Mouse (Mus musculus) mouse trophoblast stem cell (cell line): ENCODE measurements around the gene Adgrv1.

Experiments
- in situ Hi-C, 2 experiments: fragments of 300-500 bp; cut with MseI, MboI; formaldehyde crosslinking; loops; 2 replicates in 1 of 2; 3 replicates in 1 of 2; pipeline ENCODE4 v1.15.1; 2025

The Adgrv1 gene

GRCm38 (mm10) chr13:81090051-81090836 lies 542.7 kb downstream of the Adgrv1 start:
- in situ Hi-C loops, result no loop called here

GRCm38 (mm10) chr13:81086969-81087682 lies 545.8 kb downstream of the Adgrv1 start:
- in situ Hi-C loops, result no loop called here

DNA sequence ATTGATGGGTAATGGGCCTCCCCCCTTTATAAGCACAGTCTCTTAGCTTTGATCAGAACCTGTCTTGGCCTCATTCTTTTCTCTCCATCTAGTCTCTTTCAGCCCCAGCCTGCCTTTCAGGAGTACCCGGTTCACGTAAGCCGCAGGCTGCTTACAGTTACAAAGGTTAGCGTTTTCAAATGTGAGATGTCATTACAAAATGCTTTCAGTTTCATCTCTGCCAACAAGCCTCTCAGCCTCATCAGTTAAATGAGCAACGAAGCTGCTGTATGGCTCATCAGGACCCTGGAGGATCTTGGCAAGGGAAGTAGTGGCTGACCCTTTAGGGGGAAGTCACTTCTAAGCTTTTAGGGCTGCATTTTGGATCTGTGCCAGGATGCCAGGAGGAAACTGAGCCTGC lies 560.7 kb downstream of the Adgrv1 start:
- in situ Hi-C loops, result no loop called here

GRCm38 (mm10) chr13:81051448-81051847 lies 581.5 kb downstream of the Adgrv1 start:
- in situ Hi-C loops, result no loop called here

DNA sequence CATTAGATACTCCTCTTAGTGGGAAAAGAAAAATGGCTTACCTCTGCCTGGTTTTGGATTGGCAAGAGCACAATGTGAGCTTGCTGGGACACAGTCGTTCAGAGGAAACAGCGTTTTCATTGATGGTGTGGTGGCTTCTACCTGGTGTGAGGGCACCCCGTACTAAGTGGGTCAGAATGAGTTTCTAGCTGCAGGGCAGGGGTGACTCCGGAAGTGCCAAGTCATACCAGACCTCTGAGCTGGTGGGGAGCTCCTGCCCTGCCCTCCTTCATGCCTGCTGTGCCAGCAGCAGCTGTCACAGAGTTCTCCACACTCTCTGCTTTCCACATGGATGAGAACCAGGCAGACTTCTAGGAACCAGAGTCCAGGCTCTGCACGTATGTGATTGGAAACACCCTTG lies 582.0 kb downstream of the Adgrv1 start:
- in situ Hi-C loops, result no loop called here

GRCm38 (mm10) chr13:81045345-81045744 lies 587.6 kb downstream of the Adgrv1 start:
- in situ Hi-C loops, result no loop called here
